Mouse (Mus musculus) pancreas, adult 10 weeks (tissue): ENCODE data around the gene Tsga13. TPM values are rescaled to one million over a fixed set of nuclear protein-coding genes. Genes with fewer than 3 reads are reported as not detected.

ENCODE experiments used
- polyA plus RNA-seq: library from polyadenylated mRNA; stranded (reverse); fragments of 350-450 nt; fragmentation: Illumina TruSeq; extraction: RNeasy Lipid Tissue Mini Kit (QIAGEN cat#74804); gene quantifications from one replicate; pipeline ENCODE4 v1.2.3, GENCODE M21; 2015; ENCODE audit warnings: low read depth, low replicate concordance; ENCODE audit not compliant: insufficient read depth

Tsga13 gene
- not detected for polyA plus RNA-seq

GRCm38 (mm10) chr6:30915473-30915872 lies at the start of gene Tsga13:
TSS of gene Tsga13 (minus strand) at chr6:30915573.

GRCm38 (mm10) chr6:30958736-30959540 lies 43.6 kb upstream of the Tsga13 start, which contains the start of gene Klf14:
TSS of gene Klf14 (minus strand) at chr6:30959078.

GRCm38 (mm10) chr6:30896195-30896985 lies 19.0 kb downstream of the Tsga13 start, which contains the start of gene Copg2:
TSS of gene Copg2 (minus strand) at chr6:30896794.

Other genes with a start within 250 kb of the Tsga13 start
- gene Cep41, start 221.8 kb downstream of the Tsga13 start, polyA plus RNA-seq: 2.1 TPM
- gene Mest, start 192.0 kb downstream of the Tsga13 start, polyA plus RNA-seq: 6.2 TPM
- gene Copg2, start 18.8 kb downstream of the Tsga13 start, polyA plus RNA-seq: 4.3 TPM
- gene Klf14, start 43.5 kb upstream of the Tsga13 start, polyA plus RNA-seq: not detected